Mouse (Mus musculus): ENCODE data around the gene Resf1. TPM values are rescaled to one million over a fixed set of nuclear protein-coding genes. Genes with fewer than 3 reads are reported as not detected.
"Not testable (repeated sequence)": the region's sequence is repeated elsewhere in the genome, so short reads cannot be mapped to it uniquely, and the experiment has no call there.

The Resf1 gene
- polyA plus RNA-seq (2012; rRNA removed), result 8.1 and 11.3 TPM in 2 replicates

DNA sequence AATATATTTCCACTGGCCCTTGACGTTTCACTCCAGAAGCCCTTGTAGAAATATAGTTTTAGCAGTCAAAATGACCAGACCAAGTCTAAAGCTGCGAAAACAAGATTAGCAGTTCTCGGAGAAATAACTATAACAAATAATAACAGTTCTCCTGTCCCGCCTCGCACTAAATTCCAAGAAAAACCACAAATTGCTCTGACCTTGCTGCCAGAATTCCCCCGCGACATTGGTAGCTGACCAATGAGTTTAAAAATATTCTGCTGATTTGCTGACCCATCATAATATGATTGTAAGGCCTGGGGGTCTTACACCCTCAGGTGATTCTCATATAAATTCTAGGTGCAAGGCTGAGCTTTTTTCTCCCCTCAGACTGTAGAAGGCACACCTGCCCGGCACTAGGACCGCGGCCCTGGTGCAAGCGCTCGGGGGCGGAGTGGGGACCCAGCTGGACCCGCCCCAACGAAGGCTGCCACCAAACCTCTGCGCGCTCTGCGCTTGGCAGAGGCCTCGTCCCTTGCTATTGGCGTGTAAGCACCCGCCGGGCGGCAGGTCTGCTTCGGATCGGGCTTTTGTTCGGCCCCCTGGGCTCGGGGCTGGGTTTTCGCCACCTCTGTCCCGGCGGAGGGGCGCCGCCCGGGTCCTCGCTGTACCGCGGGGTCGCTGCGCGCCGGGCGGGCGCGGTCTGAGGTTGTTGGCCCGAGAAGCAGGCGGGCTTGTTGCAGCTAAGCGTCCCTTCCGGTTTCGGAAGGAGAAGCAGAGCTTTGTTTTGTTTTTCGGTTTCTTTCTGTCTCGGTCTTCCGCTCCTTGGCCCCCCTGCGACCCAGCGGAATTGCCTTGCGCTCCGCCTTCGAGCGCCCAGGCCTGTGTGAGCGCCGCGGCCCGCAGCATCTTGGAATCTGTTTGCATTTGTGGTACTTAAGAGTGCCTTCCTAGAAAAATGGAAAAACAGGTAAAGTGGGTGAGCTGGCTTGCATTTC, at the start of gene Resf1:
Resf1 (plus strand) TSS at position 459 of the 977 bp plus-strand sequence.
- no peak for TF ChIP-seq CTCF (IDR thresholded peaks at IDR 0.05; ENCODE audit: borderline replicate concordance, extremely low read depth, insufficient read depth, insufficient read length)
- TF ChIP-seq POLR2A (IDR thresholded peaks at IDR 0.05; ENCODE audit: borderline replicate concordance, extremely low read depth, insufficient read depth, insufficient read length, poor library complexity, severe bottlenecking), result peak; percentile 76
- DNase-seq (ENCODE audit: low read depth), result peak; percentile 96

- no peak for DNase-seq (ENCODE audit: low read depth)
- no peak for TF ChIP-seq POLR2A (IDR thresholded peaks at IDR 0.05; ENCODE audit: borderline replicate concordance, extremely low read depth, insufficient read depth, insufficient read length, poor library complexity, severe bottlenecking)
- no peak for TF ChIP-seq CTCF (IDR thresholded peaks at IDR 0.05; ENCODE audit: borderline replicate concordance, extremely low read depth, insufficient read depth, insufficient read length)
Measured at GRCm38 (mm10) chr6:149260801-149261239, 48.4 kb upstream of the Resf1 start.

- no peak for TF ChIP-seq CTCF (IDR thresholded peaks at IDR 0.05; ENCODE audit: borderline replicate concordance, extremely low read depth, insufficient read depth, insufficient read length)
- TF ChIP-seq POLR2A (IDR thresholded peaks at IDR 0.05; ENCODE audit: borderline replicate concordance, extremely low read depth, insufficient read depth, insufficient read length, poor library complexity, severe bottlenecking), result no peak
Measured at GRCm38 (mm10) chr6:149267951-149268350, 41.3 kb upstream of the Resf1 start.

DNA sequence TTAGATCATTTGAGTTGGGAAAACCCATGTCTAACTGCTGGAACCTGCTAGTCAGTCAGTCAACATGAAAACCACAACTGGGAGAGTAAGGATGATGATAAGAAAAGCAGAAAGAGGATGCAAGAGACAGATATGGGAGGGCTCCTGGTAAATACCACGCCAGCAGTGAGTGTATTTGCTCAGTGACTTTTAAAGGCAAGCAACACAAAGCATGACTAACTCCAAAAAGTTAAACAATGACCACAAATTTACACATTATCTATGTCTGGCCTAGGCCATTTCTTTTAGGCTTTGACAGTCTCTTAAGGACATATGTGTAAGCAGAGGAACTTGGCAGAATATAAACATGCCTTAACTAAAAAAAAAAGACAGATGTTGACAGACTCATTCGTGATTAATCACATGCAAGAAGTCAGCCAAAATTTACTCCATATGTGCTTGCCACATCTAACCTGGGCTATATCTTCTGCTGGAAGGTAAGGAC, 30.9 kb upstream of the Resf1 start:
- TF ChIP-seq CTCF (IDR thresholded peaks at IDR 0.05; ENCODE audit: borderline replicate concordance, extremely low read depth, insufficient read depth, insufficient read length), result no peak
- TF ChIP-seq POLR2A (IDR thresholded peaks at IDR 0.05; ENCODE audit: borderline replicate concordance, extremely low read depth, insufficient read depth, insufficient read length, poor library complexity, severe bottlenecking), result no peak
- DNase-seq (ENCODE audit: low read depth), result no peak

More at GRCm38 (mm10) chr6:149267951-149268350, 41.3 kb upstream of the Resf1 start:
- no peak for DNase-seq (ENCODE audit: low read depth)

- TF ChIP-seq POLR2A (IDR thresholded peaks at IDR 0.05; ENCODE audit: borderline replicate concordance, extremely low read depth, insufficient read depth, insufficient read length, poor library complexity, severe bottlenecking), result no peak
- TF ChIP-seq CTCF (IDR thresholded peaks at IDR 0.05; ENCODE audit: borderline replicate concordance, extremely low read depth, insufficient read depth, insufficient read length), result no peak
- no peak for DNase-seq (ENCODE audit: low read depth)
Measured at GRCm38 (mm10) chr6:149278866-149279265, 30.3 kb upstream of the Resf1 start.

DNA sequence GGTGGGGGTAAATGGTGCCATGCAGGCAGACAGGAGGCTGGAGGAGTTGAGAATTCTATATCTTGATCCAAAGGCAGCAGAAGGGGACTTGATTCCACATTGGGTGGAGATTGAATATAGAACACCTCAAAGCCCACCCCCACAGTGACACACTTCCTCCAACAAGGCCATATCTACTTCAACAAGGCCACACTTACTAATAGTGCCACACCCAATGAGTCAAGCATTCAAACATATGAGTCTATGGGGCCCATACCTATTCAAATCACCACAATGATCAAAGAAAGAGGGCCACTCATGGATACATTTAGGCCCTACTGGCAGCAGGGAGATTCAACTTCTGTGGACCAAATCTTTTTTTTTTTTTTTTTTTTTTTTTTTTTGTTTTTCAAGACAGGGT, 28.7 kb upstream of the Resf1 start:
- TF ChIP-seq CTCF (IDR thresholded peaks at IDR 0.05; ENCODE audit: borderline replicate concordance, extremely low read depth, insufficient read depth, insufficient read length), result no peak
- no peak for TF ChIP-seq POLR2A (IDR thresholded peaks at IDR 0.05; ENCODE audit: borderline replicate concordance, extremely low read depth, insufficient read depth, insufficient read length, poor library complexity, severe bottlenecking)
- no peak for DNase-seq (ENCODE audit: low read depth)

DNA sequence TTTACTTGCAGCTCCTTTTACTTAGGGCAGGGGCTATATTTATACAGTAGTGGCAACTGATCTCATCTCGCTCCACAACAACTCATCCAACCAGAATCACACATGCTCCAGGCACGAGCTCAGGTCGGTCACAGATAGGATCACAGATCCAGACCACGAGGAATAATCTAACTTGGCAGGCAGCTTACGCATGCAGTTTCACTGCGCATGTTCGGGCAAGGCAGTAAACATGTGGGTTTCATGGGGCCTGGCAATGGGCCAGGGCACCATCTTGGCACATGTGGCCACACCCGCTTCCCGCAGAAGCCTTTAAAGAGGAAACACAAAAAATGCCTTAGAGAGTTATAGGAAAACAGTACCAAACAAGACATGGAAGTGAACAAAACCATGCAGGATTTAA, 21.0 kb upstream of the Resf1 start:
- DNase-seq (ENCODE audit: low read depth), result peak; percentile 13

GRCm38 (mm10) chr6:149303231-149303630, 6.0 kb upstream of the Resf1 start:
- DNase-seq (ENCODE audit: low read depth), result not testable (repeated sequence)

GRCm38 (mm10) chr6:149307092-149307491, 2.1 kb upstream of the Resf1 start:
- no peak for DNase-seq (ENCODE audit: low read depth)
- TF ChIP-seq POLR2A (IDR thresholded peaks at IDR 0.05; ENCODE audit: borderline replicate concordance, extremely low read depth, insufficient read depth, insufficient read length, poor library complexity, severe bottlenecking) (no peak), CTCF (IDR thresholded peaks at IDR 0.05; ENCODE audit: borderline replicate concordance, extremely low read depth, insufficient read depth, insufficient read length) (no peak)

GRCm38 (mm10) chr6:149307801-149308200, 1.4 kb upstream of the Resf1 start:
- TF ChIP-seq POLR2A (IDR thresholded peaks at IDR 0.05; ENCODE audit: borderline replicate concordance, extremely low read depth, insufficient read depth, insufficient read length, poor library complexity, severe bottlenecking) (no peak), CTCF (IDR thresholded peaks at IDR 0.05; ENCODE audit: borderline replicate concordance, extremely low read depth, insufficient read depth, insufficient read length) (no peak)
- no peak for DNase-seq (ENCODE audit: low read depth)

DNA sequence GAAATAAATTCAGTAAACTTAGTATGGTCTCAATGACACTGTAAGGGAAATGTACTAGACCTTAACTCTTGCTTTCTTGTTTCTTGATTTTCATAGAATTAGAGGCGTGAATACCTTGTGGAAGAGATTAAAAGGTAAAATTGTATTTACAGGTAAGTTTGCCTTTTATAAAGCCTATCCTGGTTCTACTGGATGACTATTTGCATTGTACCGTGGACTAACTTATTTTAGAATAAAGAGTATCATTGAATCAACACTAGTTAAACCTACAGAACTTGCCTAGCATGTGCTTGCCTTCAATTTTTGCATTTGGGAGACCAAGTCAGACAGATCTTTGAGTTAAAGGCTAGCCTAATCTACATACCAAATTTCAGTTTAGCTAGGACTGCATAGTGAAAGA, 1.0 kb downstream of the Resf1 start:
- peak; percentile 3 for DNase-seq (ENCODE audit: low read depth)
- TF ChIP-seq CTCF (IDR thresholded peaks at IDR 0.05; ENCODE audit: borderline replicate concordance, extremely low read depth, insufficient read depth, insufficient read length), result no peak
- no peak for TF ChIP-seq POLR2A (IDR thresholded peaks at IDR 0.05; ENCODE audit: borderline replicate concordance, extremely low read depth, insufficient read depth, insufficient read length, poor library complexity, severe bottlenecking)

GRCm38 (mm10) chr6:149311044-149311443, 1.8 kb downstream of the Resf1 start:
- DNase-seq (ENCODE audit: low read depth), result no peak
- no peak for TF ChIP-seq CTCF (IDR thresholded peaks at IDR 0.05; ENCODE audit: borderline replicate concordance, extremely low read depth, insufficient read depth, insufficient read length)
- no peak for TF ChIP-seq POLR2A (IDR thresholded peaks at IDR 0.05; ENCODE audit: borderline replicate concordance, extremely low read depth, insufficient read depth, insufficient read length, poor library complexity, severe bottlenecking)

All from brain, embryonic 14.5 days (tissue).